Mouse (Mus musculus) hindbrain, embryonic 16.5 days (tissue): Measurements from ENCODE around the gene Nploc4. TPM values are rescaled to one million over a fixed set of nuclear protein-coding genes. Genes with fewer than 3 reads are reported as not detected.

Experiments
- ATAC-seq: fragments of 200-750 bp; cut with Nextera tagmentation; 2 replicates; pipeline ENCODE4 v1.8.0; 2017; ENCODE audit warnings: moderate TSS enrichment, moderate library complexity
- H3K27ac ChIP-seq: fragments of 300-500 bp; sonication (generic); 2 replicates; pipeline ENCODE4 v1.5.1; 2014; ENCODE audit warnings: low read depth, mild to moderate bottlenecking, control low read depth, low read length, moderate library complexity
- H3K27me3 ChIP-seq: fragments of 300-500 bp; sonication (generic); replicated peaks from 2 replicates; pipeline ENCODE4 v1.6.1; 2014; ENCODE audit warnings: low read length; ENCODE audit not compliant: control insufficient read depth, insufficient read depth
- H3K36me3 ChIP-seq: fragments of 300-500 bp; sonication (generic); 2 replicates; pipeline ENCODE4 v1.6.1; 2014; ENCODE audit warnings: mild to moderate bottlenecking, low read length, moderate library complexity, mixed read lengths; ENCODE audit not compliant: control insufficient read depth, insufficient read depth
- H3K4me1 ChIP-seq: fragments of 300-500 bp; sonication (generic); 2 replicates; pipeline ENCODE4 v1.6.1; 2014; ENCODE audit warnings: low read depth, low read length; ENCODE audit not compliant: control insufficient read depth, insufficient read depth
- H3K4me2 ChIP-seq: fragments of 300-500 bp; sonication (generic); 2 replicates; pipeline ENCODE4 v1.6.1; 2014; ENCODE audit warnings: mild to moderate bottlenecking, low read length, control low read depth, moderate library complexity
- H3K4me3 ChIP-seq: fragments of 300-500 bp; sonication (generic); 2 replicates; pipeline ENCODE4 v1.5.1; 2014; ENCODE audit warnings: mild to moderate bottlenecking, low read length, control low read depth, moderate library complexity
- H3K9ac ChIP-seq: fragments of 300-500 bp; sonication (generic); 2 replicates; pipeline ENCODE4 v1.6.1; 2014; ENCODE audit warnings: low read depth, mild to moderate bottlenecking, control low read depth, low read length, moderate library complexity
- H3K9me3 ChIP-seq: fragments of 300-500 bp; sonication (generic); 2 replicates; pipeline ENCODE4 v1.6.1; 2014; ENCODE audit warnings: mild to moderate bottlenecking, low read length, moderate library complexity; ENCODE audit not compliant: control insufficient read depth
- WGBS: fragments of 180-500 bp; shearing (Covaris S2); extraction: QIAGEN DNeasy Blood & Tissue Kit; methylation state at CpG from one replicate; pipeline ENCODE4 v1.1.7; 2014; 5-methylcytosine and 5-hydroxymethylcytosine counted together
- polyA plus RNA-seq: library from polyadenylated mRNA; unstranded; fragments of >200 nt; fragmentation: Nextera tagmentation; extraction: Ambion mirVana; gene quantifications from 2 replicates; pipeline ENCODE4 v1.2.1, GENCODE M21; 2015

The Nploc4 gene
- 28.7 and 33.2 TPM in 2 replicates for polyA plus RNA-seq

DNA sequence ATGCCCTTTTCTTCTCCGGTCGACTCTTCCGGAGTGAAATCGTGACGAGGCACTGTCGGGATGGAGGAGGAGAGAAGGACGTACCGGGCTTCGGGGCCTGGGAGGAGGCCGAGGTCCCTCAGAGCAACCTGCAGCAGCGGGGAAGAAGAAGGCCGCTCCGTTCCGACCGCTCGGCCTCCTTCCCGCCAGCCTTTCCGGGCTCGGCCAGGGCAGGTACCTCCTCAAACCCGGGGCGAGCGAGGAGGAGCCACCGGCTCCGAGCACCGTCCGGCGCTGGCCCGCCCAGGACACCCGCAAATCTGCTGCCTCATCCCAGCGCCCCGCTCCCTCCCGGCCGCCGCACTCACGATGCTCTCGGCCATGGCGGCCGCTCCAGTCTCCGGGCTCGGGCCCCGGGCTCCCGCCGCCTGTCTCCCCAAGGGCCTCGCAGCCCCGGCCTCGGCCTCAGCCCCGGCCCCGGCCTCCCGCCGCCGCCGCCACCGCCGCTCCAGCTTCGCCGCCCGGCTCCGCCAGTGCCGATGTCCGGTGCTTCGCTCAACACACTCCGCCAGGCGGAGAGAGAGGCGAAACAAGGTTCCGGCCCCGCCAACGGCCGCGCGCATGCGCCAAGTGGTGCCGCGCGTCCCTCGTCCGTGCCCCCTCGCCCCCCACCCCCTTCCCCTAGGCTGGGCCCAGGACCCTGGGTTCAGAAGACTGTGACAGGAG is at the start of gene Nploc4:
TSS of gene Nploc4 (minus strand) at position 557 of the 705 bp plus-strand sequence.
- WGBS = under 1% methylated on average over 58 of the region's 77 CpGs
- peak within 1 kb of the TSS; percentile 92 for H3K4me2 ChIP-seq
- ATAC-seq = peak; percentile 90
- peak within 1 kb of the TSS; percentile 94 for H3K4me3 ChIP-seq
- H3K4me1 ChIP-seq = peaks cover 12% of the 10 kb centered on the region
- no peaks in the 10 kb centered on the region for H3K9me3 ChIP-seq
- H3K9ac ChIP-seq = peak within 1 kb of the TSS; percentile 97
- H3K36me3 ChIP-seq = peaks cover 7% of the 10 kb centered on the region; the same call in 1 of the 2 replicates
- H3K27ac ChIP-seq = peak within 1 kb of the TSS; percentile 85
- no peaks in the 10 kb centered on the region for H3K27me3 ChIP-seq

DNA sequence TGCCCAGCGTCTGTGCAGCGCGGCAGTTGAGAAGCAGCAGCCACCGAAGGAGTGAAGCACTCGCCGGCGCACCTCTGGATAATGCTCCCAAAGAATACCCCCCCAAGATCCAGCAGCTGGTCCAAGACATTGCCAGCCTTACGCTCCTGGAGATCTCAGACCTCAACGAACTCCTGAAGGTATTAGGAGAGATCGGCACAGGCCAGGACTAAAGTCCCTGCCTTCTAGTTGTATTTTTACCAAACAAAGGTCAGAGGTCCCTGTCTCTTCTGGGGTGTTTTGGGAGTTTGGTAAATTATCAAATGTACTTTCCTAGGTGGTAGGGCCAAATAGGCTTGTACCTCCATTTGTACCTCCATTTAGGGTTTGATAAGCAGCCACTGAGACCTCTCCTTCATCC is 47.7 kb upstream of the Nploc4 start:
- peak overlapping the region; percentile 93 for H3K9ac ChIP-seq
- H3K9me3 ChIP-seq = no peaks in the 10 kb centered on the region
- no peaks in the 10 kb centered on the region for H3K27me3 ChIP-seq
- H3K27ac ChIP-seq = peak overlapping the region; percentile 85
- H3K4me1 ChIP-seq = peaks cover 16% of the 10 kb centered on the region
- peak overlapping the region; percentile 76 for H3K4me2 ChIP-seq
- 11% methylated on average over 10 of the region's 10 CpGs for WGBS
- ATAC-seq = no peak
- peaks cover 36% of the 10 kb centered on the region for H3K36me3 ChIP-seq
- H3K4me3 ChIP-seq = peak overlapping the region; percentile 97

GRCm38 (mm10) chr11:120484265-120484981 is 46.9 kb upstream of the Nploc4 start, which contains the start of gene Mrpl12:
Gene Mrpl12, plus strand, starts transcription at chr11:120484613.
- H3K36me3 ChIP-seq = peaks cover 42% of the 10 kb centered on the region
- H3K27ac ChIP-seq = peak within 1 kb of the TSS; percentile 86
- H3K4me1 ChIP-seq = peaks cover 16% of the 10 kb centered on the region
- H3K4me2 ChIP-seq = peak within 1 kb of the TSS; percentile 76
- H3K9me3 ChIP-seq = no peaks in the 10 kb centered on the region
- ATAC-seq = peak; percentile 96
- peak within 1 kb of the TSS; percentile 97 for H3K4me3 ChIP-seq
- WGBS = 0% methylated on average over 56 of the region's 60 CpGs
- no peaks in the 10 kb centered on the region for H3K27me3 ChIP-seq
- peak within 1 kb of the TSS; percentile 93 for H3K9ac ChIP-seq

DNA sequence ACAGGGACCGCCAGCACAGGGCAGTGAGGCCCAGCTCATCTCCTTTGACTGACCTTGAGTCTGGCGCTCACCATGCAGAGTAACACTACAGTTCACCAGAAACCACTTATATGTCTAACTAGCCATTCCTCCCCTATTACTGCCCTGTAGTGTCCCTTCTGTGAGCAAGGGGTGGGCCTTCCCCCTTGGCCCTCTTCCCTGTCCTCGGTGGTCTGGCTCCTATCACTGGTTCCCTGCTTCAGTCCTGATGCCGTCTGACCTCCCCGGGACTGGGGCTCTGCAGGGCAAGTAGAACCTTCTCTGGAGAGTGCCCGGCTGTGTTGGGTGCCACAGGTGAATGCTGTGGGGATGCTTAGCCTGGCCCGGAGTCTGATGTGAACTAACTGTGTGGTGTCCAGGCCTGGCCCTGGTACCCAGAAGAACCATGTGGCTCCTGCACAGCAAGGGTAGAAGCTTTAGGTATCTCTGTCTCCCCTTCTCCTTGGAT is 46.0 kb upstream of the Nploc4 start:
- Histone ChIP-seq H3K36me3 (peaks cover 44% of the 10 kb centered on the region), H3K4me1 (peaks cover 16% of the 10 kb centered on the region), H3K4me2 (peak overlapping the region; percentile 76), H3K27ac (peak overlapping the region; percentile 86), H3K9me3 (no peaks in the 10 kb centered on the region), H3K9ac (peak overlapping the region; percentile 93; the same call in 1 of the 2 replicates), H3K4me3 (no peak overlapping the region), H3K27me3 (no peaks in the 10 kb centered on the region)
- ATAC-seq = no peak
- 87% methylated on average over 7 of the region's 7 CpGs for WGBS

DNA sequence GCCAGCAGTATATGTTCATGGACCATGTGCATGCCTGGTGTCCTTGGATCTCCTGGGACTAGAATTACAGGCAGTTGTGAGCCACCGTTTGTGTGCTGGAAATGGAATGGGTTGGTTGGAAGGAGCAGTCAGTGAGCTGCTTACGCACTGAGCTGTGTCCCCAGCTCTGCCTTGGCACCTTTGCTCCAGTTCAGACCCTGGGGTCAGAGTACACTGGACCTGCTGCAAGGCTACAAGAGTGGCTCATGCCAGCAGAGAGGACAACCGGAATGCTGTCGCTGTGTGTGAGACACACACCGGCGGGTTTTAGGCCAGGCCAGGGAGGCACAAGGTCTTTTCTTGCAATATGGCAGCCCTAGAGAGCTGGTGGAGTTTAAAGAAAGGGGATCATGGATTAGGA is 34.5 kb upstream of the Nploc4 start:
- peaks cover 10% of the 10 kb centered on the region for H3K4me1 ChIP-seq
- H3K27me3 ChIP-seq = no peaks in the 10 kb centered on the region
- peaks cover 47% of the 10 kb centered on the region for H3K36me3 ChIP-seq
- H3K9ac ChIP-seq = no peak overlapping the region
- no peaks in the 10 kb centered on the region for H3K9me3 ChIP-seq
- no peak overlapping the region for H3K4me3 ChIP-seq
- H3K4me2 ChIP-seq = no peak overlapping the region
- 95% methylated on average over 6 of the region's 6 CpGs for WGBS
- no peak for ATAC-seq
- H3K27ac ChIP-seq = no peak overlapping the region

DNA sequence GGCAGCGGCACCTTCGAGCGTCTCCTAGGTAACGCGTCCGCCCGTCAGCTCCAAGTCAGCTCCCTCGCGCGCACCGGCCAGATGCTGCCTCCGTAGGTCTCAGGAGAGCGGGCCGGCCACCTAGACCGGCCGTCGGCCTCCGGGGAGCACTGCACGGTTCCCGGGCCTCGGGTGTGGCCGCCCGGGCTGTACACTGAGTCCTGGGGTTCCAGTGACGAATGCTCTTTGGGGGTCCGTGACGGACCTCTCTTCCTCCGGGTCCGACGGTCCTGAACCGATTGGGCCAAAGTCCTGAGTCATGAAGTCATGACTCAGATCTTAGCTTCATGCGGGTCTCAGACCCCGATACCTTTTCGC is 30.2 kb upstream of the Nploc4 start:
- ATAC-seq = peak; percentile 57
- Histone ChIP-seq H3K9me3 (no peaks in the 10 kb centered on the region), H3K27ac (peak overlapping the region; percentile 75), H3K4me3 (peak overlapping the region; percentile 97), H3K27me3 (no peaks in the 10 kb centered on the region), H3K36me3 (peaks cover 27% of the 10 kb centered on the region), H3K9ac (peak overlapping the region; percentile 94), H3K4me1 (peaks cover 21% of the 10 kb centered on the region), H3K4me2 (peak overlapping the region; percentile 97)
- WGBS = under 1% methylated on average over 29 of the region's 33 CpGs

DNA sequence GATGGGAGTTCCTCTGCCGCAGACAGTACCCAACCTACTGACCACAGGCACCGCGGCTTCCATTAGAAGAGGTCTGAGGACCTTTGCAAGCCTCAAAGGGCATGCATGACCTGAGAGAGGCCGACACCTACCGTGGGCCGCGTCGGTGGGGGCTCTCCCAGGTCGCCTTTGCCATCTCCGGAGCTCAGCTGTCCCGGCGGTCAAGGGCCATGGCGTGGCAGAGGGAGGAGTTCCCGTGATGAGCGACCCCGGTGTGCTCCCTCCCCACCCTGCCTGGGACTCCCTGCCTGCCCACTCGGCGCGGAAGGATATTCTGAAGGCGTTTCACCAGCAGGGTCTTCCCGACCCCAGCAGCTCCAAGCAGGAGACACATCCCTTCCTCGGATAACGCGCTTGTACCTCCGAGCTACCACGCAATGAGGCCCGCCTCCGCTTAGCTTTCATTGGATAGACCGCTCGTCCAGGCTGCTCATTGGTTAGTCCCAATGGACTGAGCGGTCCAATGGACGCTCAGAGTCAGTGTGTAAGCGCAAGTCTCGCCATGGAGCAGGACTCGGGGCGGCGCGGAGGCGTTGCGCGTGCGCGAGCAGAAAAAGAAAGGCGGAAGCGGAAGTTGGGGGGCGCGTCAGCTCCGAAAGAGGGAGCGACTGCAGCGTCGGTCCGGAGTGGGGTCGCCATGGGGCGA is 29.7 kb upstream of the Nploc4 start, which contains the start of gene Arl16:
TSS of gene Arl16 (minus strand) at position 557 of the 685 bp plus-strand sequence.
- Histone ChIP-seq H3K4me1 (peaks cover 21% of the 10 kb centered on the region), H3K27ac (peak within 1 kb of the TSS; percentile 88), H3K4me2 (peak within 1 kb of the TSS; percentile 97), H3K9ac (peak within 1 kb of the TSS; percentile 94), H3K9me3 (no peaks in the 10 kb centered on the region), H3K27me3 (no peaks in the 10 kb centered on the region), H3K36me3 (peaks cover 22% of the 10 kb centered on the region), H3K4me3 (peak within 1 kb of the TSS; percentile 97)
- WGBS = under 1% methylated on average over 42 of the region's 54 CpGs
- peak; percentile 100 for ATAC-seq

DNA sequence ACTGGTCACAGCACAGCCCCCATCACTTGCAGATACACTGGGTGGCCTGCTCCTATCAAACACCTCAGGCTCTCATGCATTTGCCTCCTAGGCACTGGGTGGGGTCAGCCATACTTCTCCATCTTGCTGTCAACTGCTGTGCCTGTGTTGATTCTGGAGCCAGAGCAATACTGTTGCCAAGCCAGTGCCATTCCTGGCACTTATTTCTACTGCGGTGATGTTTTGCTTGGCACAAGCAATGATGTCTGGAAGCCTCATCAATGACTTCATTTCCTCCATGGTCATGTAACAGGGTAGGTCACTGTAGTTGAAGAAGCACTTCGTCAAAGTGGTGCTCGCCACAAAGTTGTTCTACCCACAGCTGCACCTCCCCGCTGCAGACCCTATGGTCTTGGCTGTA is 28.0 kb upstream of the Nploc4 start:
- H3K9ac ChIP-seq = no peak overlapping the region
- no peak for ATAC-seq
- no peaks in the 10 kb centered on the region for H3K9me3 ChIP-seq
- no peak overlapping the region for H3K4me2 ChIP-seq
- no peak overlapping the region for H3K27ac ChIP-seq
- H3K27me3 ChIP-seq = no peaks in the 10 kb centered on the region
- H3K4me1 ChIP-seq = peaks cover 21% of the 10 kb centered on the region
- WGBS = 95% methylated on average over 4 of the region's 4 CpGs
- H3K4me3 ChIP-seq = no peak overlapping the region
- peaks cover 9% of the 10 kb centered on the region for H3K36me3 ChIP-seq
